Mouse (Mus musculus) heart, postnatal 10 days (tissue): ENCODE measurements around the gene Smarcad1. TPM values are rescaled to one million over a fixed set of nuclear protein-coding genes. Genes with fewer than 3 reads are reported as not detected.

Experiments used
- total RNA-seq, 2 experiments: library from RNA; stranded (reverse); gene quantifications; 2 replicates each; pipeline ENCODE4 v1.2.3; 2021

The Smarcad1 gene
- total RNA-seq, 2 experiments from 2014 or later, result 27.9 to 34.9 TPM

Other genes starting within 250 kb of the Smarcad1 start
- 1 to 10 TPM; 1.1 to 1.8 TPM for gene Hpgds, start 102.3 kb downstream of the Smarcad1 start, total RNA-seq